Mouse (Mus musculus) midbrain, embryonic 10.5 days (tissue): ENCODE data around the gene Actn1. TPM values are rescaled to one million over a fixed set of nuclear protein-coding genes. Genes with fewer than 3 reads are reported as not detected.

ENCODE experiments used
- DNase-seq: peaks from one replicate; pipeline ENCODE4 v3.0.0-alpha.2; 2017; ENCODE audit warnings: low spot score
- H3K27ac ChIP-seq: fragments of 300-500 bp; sonication (generic); replicated peaks from 2 replicates; pipeline ENCODE4 v1.5.1; 2016; ENCODE audit warnings: mild to moderate bottlenecking
- H3K27me3 ChIP-seq: fragments of 300-500 bp; sonication (generic); 2 replicates; pipeline ENCODE4 v1.6.1; 2016; ENCODE audit warnings: low read depth, mild to moderate bottlenecking; ENCODE audit not compliant: poor library complexity, severe bottlenecking
- H3K36me3 ChIP-seq: fragments of 300-500 bp; sonication (generic); 2 replicates; pipeline ENCODE4 v1.6.1; 2016; ENCODE audit warnings: mild to moderate bottlenecking, moderate library complexity
- H3K4me1 ChIP-seq: fragments of 300-500 bp; sonication (generic); 2 replicates; pipeline ENCODE4 v1.6.1; 2016
- H3K4me3 ChIP-seq: fragments of 300-500 bp; sonication (generic); 2 replicates; pipeline ENCODE4 v1.5.1; 2016; ENCODE audit warnings: mild to moderate bottlenecking, moderate library complexity
- H3K9me3 ChIP-seq: fragments of 300-500 bp; sonication (generic); replicated peaks from 2 replicates; pipeline ENCODE4 v1.6.1; 2016; ENCODE audit warnings: mild to moderate bottlenecking
- WGBS: fragments of 180-500 bp; shearing (Covaris S2); methylation state at CpG from one replicate; pipeline ENCODE4 v1.1.7; 2016; 5-methylcytosine and 5-hydroxymethylcytosine counted together
- polyA plus RNA-seq: library from polyadenylated mRNA; unstranded; fragments of >200 nt; fragmentation: Nextera tagmentation; extraction: Ambion mirVana; gene quantifications from 2 replicates; pipeline ENCODE4 v1.2.1, GENCODE M21; 2016

Actn1 gene
- polyA plus RNA-seq, 1 experiment from 2014 or later, result 24.9 TPM

DNA sequence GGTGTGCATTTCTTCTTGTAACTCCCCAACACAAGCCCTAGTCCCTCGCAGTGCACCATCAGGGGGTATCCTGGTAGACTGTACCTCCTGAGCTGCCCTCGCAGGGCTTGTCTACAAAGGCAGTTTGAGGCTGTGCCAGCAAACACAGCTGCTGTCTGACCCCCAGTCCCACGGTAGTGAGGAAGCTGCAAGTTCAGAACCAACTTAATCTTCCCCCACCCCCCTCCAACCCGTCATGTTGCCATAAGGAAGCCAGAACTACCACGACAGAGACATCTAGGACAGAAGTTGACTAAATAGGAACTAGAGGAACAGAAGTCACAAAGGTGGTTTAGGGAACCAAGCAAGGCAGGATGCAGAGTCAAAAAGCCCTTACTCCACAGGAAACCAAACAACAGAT lies 28.9 kb downstream of the Actn1 start:
- Histone ChIP-seq H3K27ac (peak overlapping the region; percentile 80), H3K36me3 (peaks cover 26% of the 10 kb centered on the region), H3K27me3 (no peaks in the 10 kb centered on the region), H3K9me3 (peaks cover 11% of the 10 kb centered on the region; the same call in 1 of the 2 replicates), H3K4me1 (peaks cover 47% of the 10 kb centered on the region), H3K4me3 (no peak overlapping the region)
- no peak for DNase-seq
- 41% methylated on average over 5 of the region's 5 CpGs for WGBS

- Histone ChIP-seq H3K27me3 (no peaks in the 10 kb centered on the region), H3K4me1 (peaks cover 47% of the 10 kb centered on the region), H3K27ac (peak overlapping the region; percentile 80), H3K4me3 (no peak overlapping the region), H3K36me3 (peaks cover 23% of the 10 kb centered on the region), H3K9me3 (peaks cover 8% of the 10 kb centered on the region; the same call in 1 of the 2 replicates)
- 62% methylated on average over 5 of the region's 5 CpGs for WGBS
- no peak for DNase-seq
Observed at GRCm38 (mm10) chr12:80230854-80231253, 29.3 kb downstream of the Actn1 start.

- 7% methylated on average over 10 of the region's 10 CpGs for WGBS
- Histone ChIP-seq H3K4me3 (no peak overlapping the region), H3K9me3 (peaks cover 5% of the 10 kb centered on the region; the same call in 1 of the 2 replicates), H3K27me3 (no peaks in the 10 kb centered on the region), H3K36me3 (peaks cover 17% of the 10 kb centered on the region), H3K27ac (peak overlapping the region; percentile 80), H3K4me1 (peaks cover 47% of the 10 kb centered on the region)
- peak; percentile 60 for DNase-seq
Observed at GRCm38 (mm10) chr12:80230111-80230700, 30.0 kb downstream of the Actn1 start.

GRCm38 (mm10) chr12:80229010-80229800 lies 31.0 kb downstream of the Actn1 start:
- H3K4me1 ChIP-seq, result peaks cover 55% of the 10 kb centered on the region

DNA sequence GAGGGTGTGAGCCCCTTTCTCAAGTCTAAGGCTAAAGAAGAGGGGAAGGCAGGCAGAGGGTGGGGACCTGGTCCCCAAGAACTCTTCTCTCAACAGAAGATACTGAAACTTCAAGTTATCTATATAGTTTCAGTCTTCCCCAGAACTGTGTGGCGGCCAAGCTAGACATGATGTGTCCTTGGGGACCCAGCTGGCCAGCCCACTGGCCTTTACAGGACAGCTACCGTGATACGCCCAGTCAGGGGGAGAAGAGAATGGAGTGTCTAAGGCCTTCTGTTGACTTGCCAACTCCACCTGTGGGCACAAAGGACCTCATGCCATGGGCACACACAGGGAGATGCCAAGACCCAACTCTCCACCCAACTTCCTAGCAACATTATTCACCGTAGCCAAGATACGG lies 31.8 kb downstream of the Actn1 start:
- Histone ChIP-seq H3K27ac (peak overlapping the region; percentile 24), H3K36me3 (no peaks in the 10 kb centered on the region), H3K9me3 (no peaks in the 10 kb centered on the region), H3K4me1 (peaks cover 63% of the 10 kb centered on the region), H3K27me3 (no peaks in the 10 kb centered on the region), H3K4me3 (no peak overlapping the region)
- 87% methylated on average over 5 of the region's 5 CpGs for WGBS
- DNase-seq, result no peak

More at GRCm38 (mm10) chr12:80229010-80229800, 31.0 kb downstream of the Actn1 start:
- Histone ChIP-seq H3K9me3 (peaks cover 2% of the 10 kb centered on the region; the same call in 1 of the 2 replicates), H3K4me3 (no peak overlapping the region), H3K27ac (peak overlapping the region; percentile 80), H3K36me3 (peaks cover 7% of the 10 kb centered on the region), H3K27me3 (no peaks in the 10 kb centered on the region)
- DNase-seq, result no peak
- 57% methylated on average over 5 of the region's 5 CpGs for WGBS

DNA sequence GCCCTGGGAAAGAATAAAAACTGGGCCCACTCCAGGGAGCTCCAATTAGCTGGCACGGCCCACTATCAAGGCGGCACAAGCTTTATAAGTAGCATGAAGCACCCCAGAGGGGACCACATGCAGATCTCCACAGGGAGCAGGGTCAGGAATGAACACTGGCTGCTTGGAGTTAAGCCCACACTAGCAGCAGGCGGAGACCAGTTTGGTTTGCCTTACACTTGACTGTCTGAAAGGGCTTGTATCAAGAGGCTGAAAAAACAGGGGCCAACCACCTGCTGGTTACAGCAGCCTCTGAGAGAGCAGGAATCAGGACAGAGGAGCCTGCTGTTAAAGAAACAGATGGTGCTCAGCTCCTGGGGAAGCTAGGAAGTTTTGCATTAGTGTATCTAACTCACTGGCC lies 32.3 kb downstream of the Actn1 start:
- DNase-seq, result peak; percentile 41
- Histone ChIP-seq H3K36me3 (no peaks in the 10 kb centered on the region), H3K4me3 (no peak overlapping the region), H3K27me3 (no peaks in the 10 kb centered on the region), H3K27ac (peak overlapping the region; percentile 24), H3K4me1 (peaks cover 69% of the 10 kb centered on the region), H3K9me3 (no peaks in the 10 kb centered on the region)
- 29% methylated on average over 3 of the region's 3 CpGs for WGBS

- peaks cover 60% of the 10 kb centered on the region for H3K4me1 ChIP-seq
- no peaks in the 10 kb centered on the region for H3K27me3 ChIP-seq
- H3K4me3 ChIP-seq, result no peak overlapping the region
- WGBS, result 82% methylated on average over 2 of the region's 2 CpGs
- no peak for DNase-seq
- no peaks in the 10 kb centered on the region for H3K9me3 ChIP-seq
- H3K36me3 ChIP-seq, result no peaks in the 10 kb centered on the region
- H3K27ac ChIP-seq, result no peak overlapping the region
Observed at GRCm38 (mm10) chr12:80226101-80226500, 34.1 kb downstream of the Actn1 start.

DNA sequence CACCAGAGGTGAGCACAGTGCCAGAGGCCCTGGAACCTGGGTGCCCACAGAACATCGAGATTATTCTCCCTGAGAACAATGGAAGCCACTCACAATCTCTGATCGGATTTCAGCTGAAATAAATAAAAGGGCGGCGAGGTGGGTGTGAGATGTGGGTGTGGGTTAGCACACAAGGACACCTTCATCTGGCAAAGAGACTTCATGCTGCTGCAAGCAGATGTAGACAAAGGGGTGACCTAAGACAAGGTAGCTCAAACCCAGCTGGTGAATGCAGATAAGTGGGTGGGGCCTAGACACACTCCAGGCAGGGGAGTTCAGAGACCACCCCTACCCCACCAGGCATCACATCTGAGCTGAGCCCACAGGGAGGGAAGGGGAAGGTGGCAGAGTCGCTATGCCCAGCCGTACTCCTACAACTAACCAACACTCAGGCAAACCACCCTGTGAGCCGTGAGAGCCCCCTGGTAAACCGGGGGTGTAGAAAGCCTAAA lies 35.9 kb downstream of the Actn1 start:
- Histone ChIP-seq H3K27me3 (no peaks in the 10 kb centered on the region), H3K36me3 (no peaks in the 10 kb centered on the region), H3K4me3 (no peak overlapping the region), H3K4me1 (peaks cover 41% of the 10 kb centered on the region), H3K9me3 (no peaks in the 10 kb centered on the region), H3K27ac (peak overlapping the region; percentile 33)
- WGBS, result 59% methylated on average over 8 of the region's 8 CpGs
- DNase-seq, result no peak

DNA sequence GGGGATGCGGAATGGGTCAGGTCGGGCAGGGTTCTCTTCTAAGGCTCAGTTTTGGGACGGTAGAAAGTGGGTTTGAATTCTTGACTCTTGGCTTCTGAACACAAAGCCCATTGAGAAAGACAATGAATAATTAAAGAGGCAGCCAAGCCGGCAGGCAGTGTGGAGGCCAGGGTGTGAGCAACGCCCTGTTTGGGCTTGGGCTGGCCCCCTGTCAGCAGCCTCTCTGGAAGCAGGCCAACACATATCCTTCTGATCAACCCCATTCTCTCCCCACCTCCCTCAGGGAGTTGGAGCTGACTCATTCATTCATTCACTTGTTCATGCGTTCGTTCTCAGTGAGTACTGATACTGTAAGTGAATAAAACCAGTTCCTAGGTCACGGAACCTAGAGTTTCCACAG lies 36.7 kb downstream of the Actn1 start:
- H3K27ac ChIP-seq, result peak overlapping the region; percentile 33; the same call in 1 of the 2 replicates
- WGBS, result 40% methylated on average over 8 of the region's 8 CpGs
- H3K27me3 ChIP-seq, result no peaks in the 10 kb centered on the region
- H3K4me1 ChIP-seq, result peaks cover 34% of the 10 kb centered on the region
- H3K4me3 ChIP-seq, result no peak overlapping the region
- no peak for DNase-seq
- H3K9me3 ChIP-seq, result no peaks in the 10 kb centered on the region
- H3K36me3 ChIP-seq, result no peaks in the 10 kb centered on the region

DNA sequence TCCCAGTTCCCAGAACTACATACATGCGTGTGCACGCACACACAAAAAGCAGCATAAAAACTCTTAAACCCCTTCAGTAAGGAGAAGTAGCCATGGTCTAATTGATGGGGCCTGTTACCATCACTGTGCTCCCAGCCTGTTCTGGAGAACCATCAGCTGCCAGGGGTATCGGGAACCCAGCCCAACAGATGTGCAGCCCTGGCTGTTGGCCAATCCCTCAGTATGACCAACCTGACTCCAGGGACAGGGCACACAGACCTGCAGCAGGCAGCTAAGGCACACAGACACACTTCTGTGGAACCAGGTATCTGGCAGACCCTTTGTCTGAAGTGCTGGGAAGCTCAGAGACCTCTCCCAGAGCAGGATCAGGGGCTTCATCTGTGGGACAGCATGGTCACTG lies 37.7 kb downstream of the Actn1 start:
- no peak for DNase-seq
- H3K27me3 ChIP-seq, result no peaks in the 10 kb centered on the region
- no peak overlapping the region for H3K27ac ChIP-seq
- no peak overlapping the region for H3K4me3 ChIP-seq
- no peaks in the 10 kb centered on the region for H3K36me3 ChIP-seq
- no peaks in the 10 kb centered on the region for H3K9me3 ChIP-seq
- 97% methylated on average over 3 of the region's 3 CpGs for WGBS
- peaks cover 24% of the 10 kb centered on the region for H3K4me1 ChIP-seq

- DNase-seq, result no peak
- 90% methylated on average over 14 of the region's 14 CpGs for WGBS
- H3K27ac ChIP-seq, result no peak overlapping the region
- no peaks in the 10 kb centered on the region for H3K36me3 ChIP-seq
- no peaks in the 10 kb centered on the region for H3K27me3 ChIP-seq
- H3K4me3 ChIP-seq, result no peak overlapping the region
- peaks cover 35% of the 10 kb centered on the region for H3K4me1 ChIP-seq
- no peaks in the 10 kb centered on the region for H3K9me3 ChIP-seq
Observed at GRCm38 (mm10) chr12:80220260-80221038, 39.7 kb downstream of the Actn1 start.

DNA sequence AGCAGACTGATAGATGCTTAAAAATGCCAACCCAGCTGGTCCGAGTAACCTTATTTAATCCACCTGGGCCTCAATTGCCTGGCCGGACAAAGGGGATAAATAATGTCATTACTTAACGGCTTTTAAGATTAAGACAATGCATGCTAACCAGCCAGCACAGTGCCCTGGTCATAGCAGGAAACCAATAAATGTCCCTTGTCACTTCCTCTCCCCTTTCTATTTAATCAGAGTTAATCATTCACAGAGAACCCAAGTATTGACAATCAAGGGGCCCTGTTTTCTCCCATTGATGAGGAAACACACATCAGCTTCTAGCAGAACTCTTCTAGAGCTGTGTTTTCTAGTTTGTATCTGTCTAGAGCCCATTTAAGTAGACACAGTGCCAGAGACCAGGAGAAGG lies 41.4 kb downstream of the Actn1 start:
- Histone ChIP-seq H3K27ac (no peak overlapping the region), H3K36me3 (no peaks in the 10 kb centered on the region), H3K27me3 (no peaks in the 10 kb centered on the region), H3K4me1 (peaks cover 25% of the 10 kb centered on the region), H3K9me3 (no peaks in the 10 kb centered on the region), H3K4me3 (no peak overlapping the region)
- 81% methylated on average over 3 of the region's 3 CpGs for WGBS
- DNase-seq, result no peak
